Mouse (Mus musculus): Measurements from ENCODE around the gene Pdhx. TPM values are rescaled to one million over a fixed set of nuclear protein-coding genes. Genes with fewer than 3 reads are reported as not detected.

Pdhx gene
- polyA plus RNA-seq, 1 experiment from 2014 or later: 76.7 TPM

GRCm38 (mm10) chr2:102986964-102987707, 86.2 kb downstream of the Pdhx start:
- no peaks in the 10 kb centered on the region for H3K36me3 ChIP-seq (ENCODE audit: control insufficient read depth, insufficient read depth, low read length)
- H3K9me3 ChIP-seq (ENCODE audit: control insufficient read depth, low read length): no peaks in the 10 kb centered on the region
- no peaks in the 10 kb centered on the region for H3K27me3 ChIP-seq (ENCODE audit: control insufficient read depth, insufficient read depth, low read length)
- 89% methylated on average over 6 of the region's 6 CpGs for WGBS
- H3K4me2 ChIP-seq (ENCODE audit: low read depth, low read length): no peak overlapping the region
- H3K4me3 ChIP-seq (ENCODE audit: low read depth, low read length): no peak overlapping the region
- no peaks in the 10 kb centered on the region for H3K4me1 ChIP-seq (ENCODE audit: control insufficient read depth, insufficient read depth, low read length)
- H3K27ac ChIP-seq (ENCODE audit: low read depth, low read length): no peak overlapping the region
- ATAC-seq (ENCODE audit: low read depth): no peak
- H3K9ac ChIP-seq (replicated peaks; ENCODE audit: low read depth, low read length): no peak overlapping the region

- WGBS: 70% methylated on average over 3 of the region's 3 CpGs
- Histone ChIP-seq H3K9ac (replicated peaks; ENCODE audit: low read depth, low read length) (no peak overlapping the region), H3K4me1 (ENCODE audit: control insufficient read depth, insufficient read depth, low read length) (no peaks in the 10 kb centered on the region), H3K4me2 (ENCODE audit: low read depth, low read length) (no peak overlapping the region), H3K36me3 (ENCODE audit: control insufficient read depth, insufficient read depth, low read length) (no peaks in the 10 kb centered on the region), H3K27me3 (ENCODE audit: control insufficient read depth, insufficient read depth, low read length) (no peaks in the 10 kb centered on the region), H3K27ac (ENCODE audit: low read depth, low read length) (no peak overlapping the region), H3K4me3 (ENCODE audit: low read depth, low read length) (no peak overlapping the region), H3K9me3 (ENCODE audit: control insufficient read depth, low read length) (no peaks in the 10 kb centered on the region)
- ATAC-seq (ENCODE audit: low read depth): no peak
Measured at GRCm38 (mm10) chr2:102986424-102986823, 86.9 kb downstream of the Pdhx start.

GRCm38 (mm10) chr2:102982822-102983221, 90.5 kb downstream of the Pdhx start:
- Histone ChIP-seq H3K36me3 (ENCODE audit: control insufficient read depth, insufficient read depth, low read length) (no peaks in the 10 kb centered on the region), H3K4me2 (ENCODE audit: low read depth, low read length) (no peak overlapping the region), H3K27ac (ENCODE audit: low read depth, low read length) (no peak overlapping the region), H3K4me1 (ENCODE audit: control insufficient read depth, insufficient read depth, low read length) (no peaks in the 10 kb centered on the region), H3K9ac (replicated peaks; ENCODE audit: low read depth, low read length) (no peak overlapping the region), H3K9me3 (ENCODE audit: control insufficient read depth, low read length) (no peaks in the 10 kb centered on the region), H3K27me3 (ENCODE audit: control insufficient read depth, insufficient read depth, low read length) (no peaks in the 10 kb centered on the region), H3K4me3 (ENCODE audit: low read depth, low read length) (no peak overlapping the region)
- no peak for ATAC-seq (ENCODE audit: low read depth)
- WGBS: 91% methylated on average over 2 of the region's 2 CpGs

GRCm38 (mm10) chr2:102981446-102982314, 91.6 kb downstream of the Pdhx start:
- H3K9ac ChIP-seq (replicated peaks; ENCODE audit: low read depth, low read length): no peak overlapping the region
- no peak for ATAC-seq (ENCODE audit: low read depth)
- 90% methylated on average over 8 of the region's 8 CpGs for WGBS
- no peaks in the 10 kb centered on the region for H3K36me3 ChIP-seq (ENCODE audit: control insufficient read depth, insufficient read depth, low read length)
- H3K4me1 ChIP-seq (ENCODE audit: control insufficient read depth, insufficient read depth, low read length): no peaks in the 10 kb centered on the region
- H3K9me3 ChIP-seq (ENCODE audit: control insufficient read depth, low read length): no peaks in the 10 kb centered on the region
- H3K27ac ChIP-seq (ENCODE audit: low read depth, low read length): no peak overlapping the region
- H3K27me3 ChIP-seq (ENCODE audit: control insufficient read depth, insufficient read depth, low read length): no peaks in the 10 kb centered on the region
- H3K4me2 ChIP-seq (ENCODE audit: low read depth, low read length): no peak overlapping the region
- H3K4me3 ChIP-seq (ENCODE audit: low read depth, low read length): no peak overlapping the region

GRCm38 (mm10) chr2:102980870-102981269, 92.4 kb downstream of the Pdhx start:
- 84% methylated on average over 2 of the region's 2 CpGs for WGBS
- no peaks in the 10 kb centered on the region for H3K36me3 ChIP-seq (ENCODE audit: control insufficient read depth, insufficient read depth, low read length)
- H3K27ac ChIP-seq (ENCODE audit: low read depth, low read length): no peak overlapping the region
- no peak overlapping the region for H3K4me3 ChIP-seq (ENCODE audit: low read depth, low read length)
- no peaks in the 10 kb centered on the region for H3K4me1 ChIP-seq (ENCODE audit: control insufficient read depth, insufficient read depth, low read length)
- no peaks in the 10 kb centered on the region for H3K9me3 ChIP-seq (ENCODE audit: control insufficient read depth, low read length)
- H3K9ac ChIP-seq (replicated peaks; ENCODE audit: low read depth, low read length): no peak overlapping the region
- ATAC-seq (ENCODE audit: low read depth): no peak
- H3K27me3 ChIP-seq (ENCODE audit: control insufficient read depth, insufficient read depth, low read length): no peaks in the 10 kb centered on the region
- H3K4me2 ChIP-seq (ENCODE audit: low read depth, low read length): no peak overlapping the region

- Histone ChIP-seq H3K4me1 (ENCODE audit: control insufficient read depth, insufficient read depth, low read length) (no peaks in the 10 kb centered on the region), H3K9ac (replicated peaks; ENCODE audit: low read depth, low read length) (no peak overlapping the region), H3K9me3 (ENCODE audit: control insufficient read depth, low read length) (no peaks in the 10 kb centered on the region), H3K4me3 (ENCODE audit: low read depth, low read length) (no peak overlapping the region), H3K27me3 (ENCODE audit: control insufficient read depth, insufficient read depth, low read length) (no peaks in the 10 kb centered on the region), H3K4me2 (ENCODE audit: low read depth, low read length) (no peak overlapping the region), H3K36me3 (ENCODE audit: control insufficient read depth, insufficient read depth, low read length) (no peaks in the 10 kb centered on the region), H3K27ac (ENCODE audit: low read depth, low read length) (no peak overlapping the region)
- WGBS: 93% methylated on average over 2 of the region's 2 CpGs
- no peak for ATAC-seq (ENCODE audit: low read depth)
Measured at GRCm38 (mm10) chr2:102979519-102979918, 93.8 kb downstream of the Pdhx start.

GRCm38 (mm10) chr2:102979112-102979511, 94.2 kb downstream of the Pdhx start:
- H3K27me3 ChIP-seq (ENCODE audit: control insufficient read depth, insufficient read depth, low read length): no peaks in the 10 kb centered on the region

GRCm38 (mm10) chr2:102975358-102975945, 97.9 kb downstream of the Pdhx start:
- Histone ChIP-seq H3K4me3 (ENCODE audit: low read depth, low read length) (no peak overlapping the region), H3K9me3 (ENCODE audit: control insufficient read depth, low read length) (no peaks in the 10 kb centered on the region), H3K9ac (replicated peaks; ENCODE audit: low read depth, low read length) (no peak overlapping the region), H3K4me2 (ENCODE audit: low read depth, low read length) (no peak overlapping the region), H3K36me3 (ENCODE audit: control insufficient read depth, insufficient read depth, low read length) (no peaks in the 10 kb centered on the region), H3K27me3 (ENCODE audit: control insufficient read depth, insufficient read depth, low read length) (no peaks in the 10 kb centered on the region), H3K27ac (ENCODE audit: low read depth, low read length) (no peak overlapping the region), H3K4me1 (ENCODE audit: control insufficient read depth, insufficient read depth, low read length) (no peaks in the 10 kb centered on the region)
- 87% methylated on average over 5 of the region's 5 CpGs for WGBS
- no peak for ATAC-seq (ENCODE audit: low read depth)

More at GRCm38 (mm10) chr2:102979112-102979511, 94.2 kb downstream of the Pdhx start:
- Histone ChIP-seq H3K27ac (ENCODE audit: low read depth, low read length) (no peak overlapping the region), H3K9me3 (ENCODE audit: control insufficient read depth, low read length) (no peaks in the 10 kb centered on the region), H3K4me3 (ENCODE audit: low read depth, low read length) (no peak overlapping the region), H3K9ac (replicated peaks; ENCODE audit: low read depth, low read length) (no peak overlapping the region), H3K4me1 (ENCODE audit: control insufficient read depth, insufficient read depth, low read length) (no peaks in the 10 kb centered on the region), H3K4me2 (ENCODE audit: low read depth, low read length) (no peak overlapping the region), H3K36me3 (ENCODE audit: control insufficient read depth, insufficient read depth, low read length) (no peaks in the 10 kb centered on the region)
- ATAC-seq (ENCODE audit: low read depth): no peak

GRCm38 (mm10) chr2:102973115-102973514, 100.2 kb downstream of the Pdhx start:
- WGBS: 92% methylated on average over 3 of the region's 3 CpGs

More at GRCm38 (mm10) chr2:102973115-102973514, 100.2 kb downstream of the Pdhx start:
- Histone ChIP-seq H3K9me3 (ENCODE audit: control insufficient read depth, low read length) (no peaks in the 10 kb centered on the region), H3K4me2 (ENCODE audit: low read depth, low read length) (no peak overlapping the region), H3K4me3 (ENCODE audit: low read depth, low read length) (no peak overlapping the region), H3K4me1 (ENCODE audit: control insufficient read depth, insufficient read depth, low read length) (no peaks in the 10 kb centered on the region), H3K27me3 (ENCODE audit: control insufficient read depth, insufficient read depth, low read length) (no peaks in the 10 kb centered on the region), H3K36me3 (ENCODE audit: control insufficient read depth, insufficient read depth, low read length) (no peaks in the 10 kb centered on the region), H3K9ac (replicated peaks; ENCODE audit: low read depth, low read length) (no peak overlapping the region), H3K27ac (ENCODE audit: low read depth, low read length) (no peak overlapping the region)
- no peak for ATAC-seq (ENCODE audit: low read depth)

Data from neural tube, embryonic 14.5 days (tissue).